Comparison of ENCODE assay signal across 13 mouse cellular contexts in the genomic region with DNA sequence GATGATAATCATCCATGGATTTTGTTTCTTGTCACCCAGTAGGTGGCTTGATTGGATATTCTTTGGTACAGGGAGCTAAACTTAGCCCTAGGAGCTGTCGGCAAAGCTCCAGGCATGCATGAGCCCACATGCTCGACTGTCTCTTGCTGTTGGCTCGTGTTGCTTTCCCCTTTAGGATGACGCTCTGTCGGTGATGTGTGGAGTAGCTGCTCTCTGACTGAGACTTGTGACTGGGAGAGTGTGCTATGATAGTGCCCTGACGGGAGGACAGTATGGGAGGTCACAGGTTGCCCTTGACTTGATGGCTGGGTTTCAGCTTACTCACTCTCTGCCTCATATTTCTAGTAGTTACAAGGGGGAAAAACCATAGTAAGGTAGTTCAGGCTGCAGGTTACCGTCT.
DNase-seq lines count a peak whose midpoint lies in the region; ATAC-seq lines count a peak whose summit lies in the region.
"Had no signal": no experiment of that assay in that cellular context is flagged by ENCODE, and none has a peak within 500 bp of the region (broad histone marks: within the 10 kb centered on the region; RNA-seq: fewer than 3 reads in every experiment).

No protein-coding gene starts in this region.

- H3K36me3 ChIP-seq in heart, embryonic 16.5 days (ENCODE audit: control insufficient read depth, insufficient read depth): peaks cover 4% of the 10 kb centered on the region; the same call in 1 of the 2 replicates
- H3K36me3 ChIP-seq in hindbrain, embryonic 14.5 days (replicated peaks; ENCODE audit: control insufficient read depth, insufficient read depth): peaks cover 32% of the 10 kb centered on the region

- no peak overlapping the region for H3K4me2 ChIP-seq in heart, embryonic 16.5 days (ENCODE audit: low read depth, low read length)
- H3K4me2 ChIP-seq in hindbrain, embryonic 14.5 days (replicated peaks): no peak overlapping the region
- H3K4me2 ChIP-seq: hindbrain, embryonic 15.5 days; limb, embryonic 12.5 days; neural tube, embryonic 12.5 days had no signal

- no peaks in the 10 kb centered on the region for H3K9me3 ChIP-seq in heart, embryonic 16.5 days (replicated peaks; ENCODE audit: control insufficient read depth, low read length)
- H3K9me3 ChIP-seq in hindbrain, embryonic 14.5 days (ENCODE audit: control insufficient read depth, low read length): no peaks in the 10 kb centered on the region
- H3K9me3 ChIP-seq: hindbrain, embryonic 15.5 days; limb, embryonic 12.5 days; neural tube, embryonic 12.5 days had no signal

- no peaks in the 10 kb centered on the region for H3K27me3 ChIP-seq in heart, embryonic 16.5 days (ENCODE audit: control insufficient read depth, insufficient read depth, low read length)
- no peaks in the 10 kb centered on the region for H3K27me3 ChIP-seq in hindbrain, embryonic 14.5 days (ENCODE audit: control insufficient read depth, insufficient read depth, low read length)
- H3K27me3 ChIP-seq: hindbrain, embryonic 15.5 days; limb, embryonic 12.5 days; neural tube, embryonic 12.5 days had no signal

- H3K4me3 ChIP-seq in heart, embryonic 16.5 days (ENCODE audit: low read length): no peak overlapping the region
- no peak overlapping the region for H3K4me3 ChIP-seq in hindbrain, embryonic 14.5 days (replicated peaks; ENCODE audit: low read length)
- H3K4me3 ChIP-seq: hindbrain, embryonic 15.5 days; limb, embryonic 12.5 days; neural tube, embryonic 12.5 days had no signal

- peak; percentile 80 for ATAC-seq in heart, embryonic 16.5 days (replicated peaks; ENCODE audit: extremely low read depth, insufficient read depth, low FRiP score)
- no peak for ATAC-seq in hindbrain, embryonic 14.5 days (ENCODE audit: low FRiP score)

- H3K27ac ChIP-seq in heart, embryonic 16.5 days (ENCODE audit: low read length): peak overlapping the region; percentile 90
- H3K27ac ChIP-seq in hindbrain, embryonic 14.5 days: no peak overlapping the region
- H3K27ac ChIP-seq: limb, embryonic 12.5 days; neural tube, embryonic 12.5 days had no signal

- no peak overlapping the region for H3K9ac ChIP-seq in heart, embryonic 16.5 days (ENCODE audit: low read length)
- H3K9ac ChIP-seq in hindbrain, embryonic 14.5 days: no peak overlapping the region
- H3K9ac ChIP-seq: hindbrain, embryonic 15.5 days; limb, embryonic 12.5 days; neural tube, embryonic 12.5 days had no signal

- peak; percentile 57 to 63 for DNase-seq in cerebellum, postnatal 14 days
- DNase-seq in cerebellum, postnatal 4 days (ENCODE audit: low spot score in 2 of 2): no peak
- DNase-seq in left cerebral cortex, adult 18-20 months (ENCODE audit: low spot score in 2 of 2): peak; percentile 33 to 55
- no peak for DNase-seq in left cerebral cortex, adult 11 months (ENCODE audit: low spot score)
- DNase-seq in right cerebral cortex, postnatal 36 days (ENCODE audit: low spot score in 2 of 2): peak; percentile 34 to 55
- no peak for DNase-seq in kidney, adult 11 months
- no peak for DNase-seq in hindbrain, embryonic 14.5 days (ENCODE audit: low spot score)
- DNase-seq: cerebellum, adult 11 months; lung, postnatal 14 days had no signal

- peaks cover 44% of the 10 kb centered on the region for H3K4me1 ChIP-seq in heart, embryonic 16.5 days (ENCODE audit: control insufficient read depth, insufficient read depth, low read length)
- 0 out of 2 replicates have a peak, but pooled peaks cover 19% of the 10 kb centered on the region for H3K4me1 ChIP-seq in hindbrain, embryonic 14.5 days (replicated peaks; ENCODE audit: control insufficient read depth, insufficient read depth, low read length)
- H3K4me1 ChIP-seq: limb, embryonic 12.5 days had no signal

- 51% methylated on average over 7 of the region's 7 CpGs for WGBS in heart, embryonic 16.5 days
- 52% methylated on average over 7 of the region's 7 CpGs for WGBS in hindbrain, embryonic 14.5 days

Comparison
In these comparisons a context has a peak if more than half of its experiments do, and no peak if none do; other contexts are left out.
1. DNase-seq: peak in cerebellum, postnatal 14 days (2 of 2), left cerebral cortex, adult 18-20 months (2 of 2) and right cerebral cortex, postnatal 36 days (2 of 2); none in cerebellum, postnatal 4 days (0 of 2), left cerebral cortex, adult 11 months (single experiment), kidney, adult 11 months (single experiment) and hindbrain, embryonic 14.5 days (single experiment).